Mouse (Mus musculus): ENCODE data around the gene Cdh23.

Gene Cdh23

DNA sequence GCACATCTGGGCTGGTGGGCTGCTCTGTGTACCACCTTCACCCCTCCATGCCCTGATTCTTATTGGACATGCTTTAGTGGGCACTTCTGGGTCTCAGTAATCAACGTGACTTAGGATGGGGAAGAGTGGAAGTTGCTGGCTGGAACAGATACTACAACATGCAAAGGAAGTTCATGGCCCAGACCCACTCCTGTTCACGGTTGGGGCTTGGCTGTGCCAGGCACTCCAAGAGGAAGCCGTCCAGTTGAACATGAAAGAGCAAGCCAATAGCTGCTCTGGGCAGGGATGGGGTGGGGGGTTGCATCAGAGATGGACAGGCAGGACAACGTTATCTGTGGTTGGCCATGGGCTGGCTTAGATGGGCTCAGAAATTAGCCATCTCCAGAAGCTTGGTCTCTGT is 328.4 kb downstream of the Cdh23 start:
- no peak for DNase-seq (ENCODE audit: low read depth, low spot score)

DNA sequence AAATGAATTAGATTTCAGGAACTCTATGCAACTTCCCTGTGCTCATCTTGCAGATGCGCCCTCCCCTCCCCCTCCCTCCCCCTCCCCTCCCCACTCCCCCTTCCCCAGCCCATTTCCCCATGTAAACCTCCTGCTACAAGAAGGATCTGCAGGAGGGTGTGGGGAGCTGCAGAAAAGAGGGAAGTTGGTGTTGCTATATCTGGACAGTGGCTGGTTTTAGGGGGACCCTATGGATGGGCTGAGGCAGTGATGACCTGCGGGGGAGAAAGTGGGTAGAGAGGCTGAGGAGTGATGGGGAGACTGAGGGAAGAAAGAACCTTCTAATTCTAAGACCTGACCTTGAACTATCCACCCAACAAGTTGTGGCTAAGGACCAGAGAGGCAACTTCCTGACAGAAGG is 329.1 kb downstream of the Cdh23 start:
- DNase-seq (ENCODE audit: low read depth, low spot score) = no peak

DNA sequence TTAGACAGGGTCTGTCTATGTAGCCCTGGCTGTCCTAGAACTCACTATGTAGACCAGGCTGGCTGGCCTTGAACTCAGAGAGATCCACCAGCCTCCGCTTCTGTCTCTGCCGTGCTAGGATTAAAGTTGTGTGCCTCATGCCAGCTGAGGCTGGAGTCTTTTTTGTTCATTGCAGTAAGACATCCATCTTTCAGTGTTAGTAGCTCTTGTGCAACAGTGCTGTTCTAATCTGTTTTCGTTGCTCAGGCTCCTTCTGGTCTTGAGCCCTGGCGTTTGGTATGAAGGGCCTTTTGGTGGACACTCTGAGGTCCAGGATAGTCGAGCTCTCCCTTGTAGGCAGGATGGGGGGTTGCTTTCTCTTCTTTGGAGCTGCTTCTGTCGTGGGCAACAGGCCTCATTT is 332.9 kb downstream of the Cdh23 start:
- DNase-seq (ENCODE audit: low read depth, low spot score) = no peak

DNA sequence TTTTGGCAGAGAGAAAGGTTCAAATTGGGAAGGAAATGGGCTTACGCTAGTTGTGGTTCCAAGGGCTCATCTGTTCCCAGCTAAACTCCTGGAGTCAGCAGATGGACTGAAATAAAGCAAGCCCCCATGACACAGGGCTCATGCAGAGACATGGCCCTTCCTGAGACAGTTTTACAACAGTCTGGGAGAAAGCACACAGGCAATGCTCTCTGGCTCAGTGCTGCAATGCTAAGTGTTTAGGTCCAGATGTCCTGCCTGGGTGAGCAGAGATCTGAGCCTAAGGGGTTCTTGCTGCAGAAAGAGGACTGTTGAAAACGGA is 334.0 kb downstream of the Cdh23 start:
- no peak for DNase-seq (ENCODE audit: low read depth, low spot score)

DNA sequence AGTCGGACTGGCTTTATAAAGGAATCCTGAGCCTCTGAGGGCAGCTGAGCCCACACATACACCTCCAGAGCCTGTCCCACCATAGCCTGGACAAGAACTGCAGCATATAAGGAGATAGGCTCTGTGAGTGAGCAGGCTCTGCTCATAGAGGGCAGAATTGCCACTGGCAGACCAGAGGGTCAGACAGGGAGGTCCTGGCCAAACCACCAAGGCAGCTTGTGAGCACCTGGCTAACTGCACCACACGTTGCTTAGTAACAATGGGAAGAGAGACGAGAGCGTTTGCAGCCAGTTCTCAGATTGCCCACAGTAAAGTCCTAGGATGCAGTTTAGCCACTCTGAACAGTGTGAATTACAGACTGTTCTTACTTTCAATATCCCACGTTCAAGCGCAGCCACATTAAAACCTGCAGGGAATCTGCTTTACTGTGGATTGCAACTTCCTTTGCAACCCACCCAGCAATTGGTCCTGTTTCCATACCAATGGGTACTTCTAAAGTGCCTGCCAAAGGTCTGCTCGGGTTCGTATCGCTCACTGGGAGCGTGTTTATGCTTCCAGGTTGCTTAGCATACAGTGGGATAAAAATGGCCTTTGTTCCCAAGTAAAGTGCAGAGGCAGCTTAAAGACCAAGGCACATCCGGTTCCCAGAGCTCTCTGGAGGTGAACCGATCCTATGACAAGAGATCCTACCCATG is 334.5 kb downstream of the Cdh23 start:
- no peak for DNase-seq (ENCODE audit: low read depth, low spot score)

DNA sequence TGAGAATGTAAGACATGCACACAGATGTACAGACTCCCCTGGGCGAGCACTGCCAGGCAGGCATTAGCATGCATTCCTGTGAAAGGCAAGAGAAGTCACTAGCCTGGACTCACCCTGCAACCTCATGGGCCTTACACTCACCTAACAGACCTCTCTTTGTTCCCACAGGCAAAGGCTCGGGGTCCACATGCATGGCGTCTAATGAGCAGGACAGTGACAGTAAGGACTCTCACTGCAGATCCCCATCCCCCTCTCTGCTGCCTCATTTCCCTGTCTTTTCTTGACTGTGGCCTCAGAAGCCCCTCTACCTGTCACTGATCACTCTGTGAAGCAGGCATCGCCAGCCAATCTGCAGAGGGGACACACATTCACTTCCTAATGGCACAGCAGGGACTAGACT is 337.5 kb downstream of the Cdh23 start:
- no peak for DNase-seq (ENCODE audit: low read depth, low spot score)

DNA sequence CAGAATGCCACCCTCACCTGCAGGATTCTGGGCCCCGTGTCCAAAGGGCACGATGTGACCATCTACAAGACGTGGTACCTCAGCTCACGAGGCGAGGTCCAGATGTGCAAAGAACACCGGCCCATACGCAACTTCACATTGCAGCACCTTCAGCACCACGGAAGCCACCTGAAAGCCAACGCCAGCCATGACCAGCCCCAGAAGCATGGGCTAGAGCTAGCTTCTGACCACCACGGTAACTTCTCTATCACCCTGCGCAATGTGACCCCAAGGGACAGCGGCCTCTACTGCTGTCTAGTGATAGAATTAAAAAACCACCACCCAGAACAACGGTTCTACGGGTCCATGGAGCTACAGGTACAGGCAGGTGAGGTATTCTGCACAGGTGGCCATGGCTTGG is 338.4 kb downstream of the Cdh23 start:
- DNase-seq (ENCODE audit: low read depth, low spot score) = no peak

DNA sequence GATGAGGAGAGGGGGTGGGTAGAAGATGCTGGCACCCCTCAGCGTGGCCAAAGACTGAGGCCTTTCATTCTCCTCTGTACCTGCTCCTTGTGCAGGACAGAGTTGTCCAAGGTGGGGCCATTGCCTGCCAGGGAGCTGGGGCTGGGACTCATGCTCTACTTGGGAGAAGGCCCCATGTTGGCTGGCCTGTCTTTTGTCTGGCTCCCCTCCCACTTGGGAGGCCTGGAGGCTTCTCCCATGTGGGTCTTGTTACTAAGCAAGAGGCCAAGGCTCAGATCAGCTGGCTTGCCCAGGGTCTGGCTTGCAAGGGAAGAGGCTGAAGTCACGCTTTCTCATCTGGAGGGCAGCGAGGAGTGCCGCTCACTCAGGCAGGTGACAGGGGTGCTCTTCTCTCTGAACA is 338.8 kb downstream of the Cdh23 start:
- DNase-seq (ENCODE audit: low read depth, low spot score) = no peak

DNA sequence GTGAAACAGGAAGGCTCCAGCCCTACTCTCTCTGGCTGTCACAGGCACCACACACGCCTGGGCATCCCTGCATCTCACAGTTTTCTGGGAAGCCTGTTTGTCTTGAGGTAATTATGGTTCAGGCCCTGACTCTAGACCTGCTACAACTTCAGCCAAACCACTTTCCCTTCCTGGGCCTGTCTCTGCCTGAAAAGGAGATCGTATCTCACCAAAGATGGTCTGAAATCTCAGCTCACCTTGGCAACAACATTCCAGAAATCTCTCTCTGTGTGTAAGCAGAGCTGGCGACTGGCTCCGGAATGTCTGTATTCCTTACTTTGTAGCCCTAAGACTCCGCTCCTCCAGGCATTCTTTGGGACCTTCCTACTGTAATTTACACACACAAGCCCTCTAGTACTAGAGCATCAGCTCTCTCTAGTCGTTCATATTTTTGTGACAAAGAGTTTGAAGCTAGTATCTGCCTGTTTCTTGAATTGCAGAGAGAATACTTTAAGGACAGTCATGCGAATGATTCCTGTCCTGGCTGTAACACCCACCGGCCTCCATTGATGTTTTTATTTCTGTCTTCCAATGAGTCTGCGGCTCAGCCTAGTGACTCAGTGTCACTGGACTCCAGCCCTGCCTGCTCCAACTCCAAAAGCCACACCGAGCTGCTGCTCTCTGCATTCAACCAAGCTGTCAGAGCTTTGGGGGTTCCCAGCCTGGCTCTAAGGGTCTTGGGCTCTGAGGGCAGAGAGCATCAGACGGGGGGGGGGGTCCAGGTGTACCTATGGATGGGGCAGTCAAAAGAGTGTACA is 341.2 kb downstream of the Cdh23 start:
- DNase-seq (ENCODE audit: low read depth, low spot score) = no peak

DNA sequence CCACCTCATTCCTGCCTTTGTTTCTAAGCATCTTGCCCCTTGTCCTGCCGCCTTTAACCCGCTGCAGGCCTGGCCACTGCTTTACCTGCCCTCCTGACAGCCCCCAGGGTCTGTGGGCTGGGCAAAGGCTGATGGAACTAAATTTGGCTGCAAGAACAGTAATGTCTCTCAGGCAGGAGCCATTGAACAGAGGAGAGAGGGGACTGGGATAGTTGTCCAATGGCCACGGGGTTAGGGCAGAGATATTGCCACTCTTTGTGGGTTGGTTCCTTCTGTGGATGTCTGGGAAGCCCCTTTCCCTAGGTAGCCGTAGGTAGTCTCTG is 342.3 kb downstream of the Cdh23 start:
- no peak for DNase-seq (ENCODE audit: low read depth, low spot score)

DNA sequence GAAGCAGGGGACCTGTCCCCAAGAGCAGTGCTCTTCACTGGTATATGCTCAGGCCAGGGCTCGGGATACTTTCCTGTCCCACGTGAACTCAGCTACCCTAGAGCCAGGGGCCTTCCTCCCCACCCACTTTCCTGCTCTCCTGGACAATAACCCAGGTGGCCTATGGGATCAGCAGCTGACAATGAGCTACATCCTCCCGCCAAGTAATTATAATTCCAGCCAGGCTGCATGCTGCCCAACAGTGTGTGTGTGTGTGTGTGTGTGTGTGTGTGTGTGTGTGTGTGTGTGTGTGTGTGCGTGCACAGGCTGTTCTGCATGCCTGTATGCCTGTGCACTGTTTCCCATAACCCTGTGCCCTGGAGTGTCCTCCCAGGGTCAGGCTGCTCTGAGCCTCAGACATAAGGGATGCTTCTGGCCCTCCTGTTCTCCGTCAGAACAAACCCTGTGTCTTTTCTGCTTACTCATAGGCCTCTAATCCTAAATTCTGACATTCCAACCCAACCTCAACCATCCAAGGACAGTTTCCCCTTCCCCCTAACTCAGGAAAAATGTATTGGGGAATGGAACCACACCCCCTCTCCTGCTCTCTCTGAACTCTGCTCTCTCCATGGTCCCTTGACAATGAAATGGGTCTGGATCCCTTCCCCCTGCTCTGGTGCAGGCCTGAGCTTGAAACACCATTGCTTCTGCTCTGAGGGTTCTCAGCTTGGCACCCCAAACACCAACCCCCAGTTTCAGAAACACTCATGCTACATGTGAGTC is 342.9 kb downstream of the Cdh23 start:
- no peak for DNase-seq (ENCODE audit: low read depth, low spot score)

DNA sequence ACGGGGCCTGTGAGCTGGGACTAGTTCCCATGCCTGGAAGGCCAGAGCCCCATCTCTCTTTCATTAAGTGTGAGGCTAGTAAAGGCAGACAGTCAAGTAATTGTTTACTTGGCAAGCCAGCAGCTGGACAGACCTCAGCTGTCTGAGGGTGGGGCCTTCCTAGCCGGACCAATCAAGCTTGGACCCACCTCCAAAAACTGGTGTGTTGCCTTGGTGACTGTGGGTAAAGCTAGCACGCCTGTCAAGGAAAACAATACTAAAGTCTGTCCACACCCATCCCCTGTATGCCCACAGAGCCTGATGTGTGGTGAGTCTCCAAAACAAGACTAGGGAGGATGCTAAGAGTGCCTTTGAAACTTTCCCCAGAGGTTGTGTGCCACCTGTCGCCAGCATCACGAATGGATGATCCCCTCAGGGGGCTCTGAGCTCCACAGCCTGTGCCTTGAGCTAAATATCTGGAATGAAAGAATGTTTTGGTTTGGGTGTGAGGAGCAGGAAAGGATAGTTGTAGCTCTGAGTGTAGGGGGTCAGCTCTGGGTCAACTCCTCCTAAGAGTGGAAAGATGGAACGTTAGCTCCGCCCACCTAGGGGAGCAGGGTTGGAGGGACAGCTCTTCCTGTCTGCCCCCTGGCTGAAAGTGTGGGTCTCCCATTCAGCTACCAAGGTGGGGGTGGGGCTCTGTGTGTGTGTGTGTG is 344.4 kb downstream of the Cdh23 start:
- DNase-seq (ENCODE audit: low read depth, low spot score) = peak; percentile 89

DNA sequence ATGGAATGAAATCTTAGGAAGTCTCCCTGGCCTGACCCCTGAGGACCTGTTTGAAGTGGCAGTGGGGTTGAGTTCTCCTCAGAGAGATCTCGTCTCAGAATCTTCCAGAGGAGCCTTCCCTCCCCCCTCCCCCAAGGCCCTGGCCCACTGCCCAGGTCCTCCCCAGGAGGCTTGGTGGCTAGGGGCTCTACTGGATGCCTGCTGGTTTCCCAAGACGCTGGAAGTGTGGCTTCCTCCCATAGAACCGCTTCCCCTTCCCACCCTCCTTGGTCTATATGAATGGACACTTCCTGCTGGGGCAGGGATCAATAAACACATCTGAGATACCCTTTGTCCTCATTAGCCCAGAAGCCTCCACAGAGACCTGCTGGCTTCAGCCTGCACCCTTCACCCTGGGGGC is 345.0 kb downstream of the Cdh23 start:
- peak; percentile 41 for DNase-seq (ENCODE audit: low read depth, low spot score)

DNA sequence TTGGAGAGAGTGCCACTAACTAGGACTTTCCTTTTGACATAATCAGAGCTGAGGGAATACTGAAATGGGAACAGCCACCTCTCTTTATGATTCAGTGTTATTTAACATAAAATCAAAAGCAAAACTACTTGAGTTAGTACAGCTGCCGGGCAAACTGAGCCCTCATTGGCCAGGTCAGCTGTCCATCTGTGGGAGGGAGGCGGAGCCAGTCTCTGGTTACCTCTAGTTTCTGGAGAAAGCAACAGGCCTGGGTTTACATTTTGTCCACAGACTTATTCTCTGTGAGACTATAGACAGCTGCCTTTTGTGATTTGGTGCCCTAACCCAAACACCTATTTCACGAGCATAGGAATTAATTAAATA is 345.5 kb downstream of the Cdh23 start:
- DNase-seq (ENCODE audit: low read depth, low spot score) = peak; percentile 94

DNA sequence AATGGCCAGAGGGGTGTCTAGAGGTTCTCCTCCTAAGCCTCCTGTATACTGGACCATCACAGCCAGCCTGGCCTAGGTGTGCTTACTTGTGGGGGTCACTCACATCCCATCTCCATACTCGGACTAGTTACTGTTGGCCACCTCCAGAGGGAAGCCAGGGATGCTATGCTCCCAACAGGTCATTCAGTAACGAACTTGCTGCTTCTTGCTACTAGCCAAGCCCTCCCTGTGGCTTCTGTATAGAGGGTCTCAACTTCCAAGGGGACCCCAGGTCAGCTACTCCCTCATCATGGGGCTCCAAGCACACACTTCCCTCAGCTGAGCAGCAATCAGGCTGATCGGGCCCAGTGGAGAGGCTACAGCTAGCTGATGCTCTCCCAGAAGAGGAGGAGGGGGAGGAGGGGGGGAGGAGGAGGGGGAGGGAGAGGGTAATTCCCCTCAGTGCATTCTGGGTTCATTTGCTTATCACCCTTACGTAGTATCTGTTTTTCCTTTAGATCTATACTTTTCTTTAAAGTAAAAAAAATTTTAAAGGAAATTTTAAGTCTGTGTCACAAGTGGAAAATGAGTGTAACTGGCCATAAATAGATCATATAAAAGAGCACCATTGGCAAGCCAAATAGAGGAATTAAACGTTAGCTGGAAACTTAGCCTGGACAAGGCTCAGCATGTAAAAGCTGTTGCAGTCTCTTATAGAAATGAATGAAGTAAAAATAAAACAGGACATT is 346.0 kb downstream of the Cdh23 start:
- peak; percentile 81 for DNase-seq (ENCODE audit: low read depth, low spot score)

DNA sequence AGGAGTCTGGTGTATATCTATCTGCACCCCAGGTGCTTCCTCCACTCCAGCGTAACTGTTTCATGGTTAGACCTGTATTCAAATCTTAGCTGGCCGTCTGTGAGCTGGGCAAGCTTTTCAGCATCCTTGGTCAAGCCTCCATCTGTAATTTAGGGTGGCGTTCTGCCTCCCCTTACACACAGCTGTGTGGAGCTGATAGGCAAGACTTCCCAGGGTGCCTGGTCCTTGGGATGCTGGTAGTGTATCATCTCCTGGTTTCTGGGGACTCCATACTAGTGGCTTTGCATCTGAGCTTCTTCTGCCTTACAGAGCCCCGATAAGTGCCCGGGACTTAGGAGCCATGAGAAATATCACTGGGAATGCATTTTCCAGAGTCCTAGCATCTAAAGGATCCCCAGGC is 346.6 kb downstream of the Cdh23 start:
- DNase-seq (ENCODE audit: low read depth, low spot score) = no peak

DNA sequence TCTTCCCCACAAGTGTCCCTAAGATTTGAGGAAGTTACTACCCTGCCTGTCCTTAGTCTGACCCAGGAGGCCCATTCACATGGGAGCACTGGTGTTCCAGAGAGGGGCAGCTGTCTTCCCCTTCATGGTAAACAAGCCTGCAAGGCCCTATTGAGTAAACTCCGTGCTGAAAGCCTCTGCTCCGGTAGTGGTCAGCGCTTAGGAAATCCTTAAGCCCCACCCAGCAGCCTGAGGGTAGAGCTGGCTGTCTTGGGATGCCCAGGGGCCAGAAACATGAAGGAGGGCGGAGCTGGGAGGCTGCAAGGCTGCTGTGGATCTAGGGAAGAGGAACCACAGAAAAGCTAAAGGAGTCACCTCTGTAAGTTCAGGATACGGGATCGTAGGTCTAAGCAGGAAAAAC is 347.2 kb downstream of the Cdh23 start:
- DNase-seq (ENCODE audit: low read depth, low spot score) = no peak

DNA sequence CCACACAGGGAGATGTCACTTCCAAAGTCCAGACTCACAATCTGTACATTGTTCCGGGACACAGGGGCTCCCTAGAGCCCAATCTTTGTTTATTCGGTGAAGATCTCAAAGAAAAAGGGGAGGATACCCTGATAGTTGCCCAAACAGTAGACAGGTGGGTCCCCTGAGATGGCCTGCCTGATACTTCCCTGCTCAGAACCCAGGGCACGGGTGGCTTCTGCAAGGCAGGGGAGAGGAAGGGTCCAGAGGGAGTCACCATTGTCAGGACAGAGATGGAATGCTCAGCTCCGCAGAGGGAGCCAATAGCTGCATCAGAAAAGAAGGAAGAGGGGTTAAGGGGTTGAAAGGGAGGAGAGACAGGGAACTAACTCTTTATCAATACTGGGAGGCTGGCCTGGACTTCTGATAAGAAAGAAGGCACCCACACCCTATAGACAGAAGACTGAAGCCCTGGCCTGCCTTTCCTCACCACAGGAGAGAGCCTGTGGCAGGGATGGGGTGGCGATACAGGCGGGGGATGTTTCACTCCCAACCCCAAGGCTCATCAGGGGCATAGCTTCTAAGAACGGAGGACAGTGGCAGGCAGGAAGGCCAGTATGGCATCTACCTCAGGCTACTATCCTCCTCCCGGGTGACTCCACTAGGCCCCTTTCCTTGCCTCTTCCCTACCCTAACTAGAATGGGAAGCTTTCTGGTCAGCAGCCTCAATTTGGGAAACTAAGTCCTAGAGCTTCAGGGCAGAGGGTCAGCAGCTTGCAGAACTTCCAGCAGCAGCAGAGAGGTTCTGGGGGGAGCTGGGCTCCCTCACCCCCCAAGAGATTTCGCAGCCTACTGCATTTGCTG is 348.3 kb downstream of the Cdh23 start:
- DNase-seq (ENCODE audit: low read depth, low spot score) = peak; percentile 29

DNA sequence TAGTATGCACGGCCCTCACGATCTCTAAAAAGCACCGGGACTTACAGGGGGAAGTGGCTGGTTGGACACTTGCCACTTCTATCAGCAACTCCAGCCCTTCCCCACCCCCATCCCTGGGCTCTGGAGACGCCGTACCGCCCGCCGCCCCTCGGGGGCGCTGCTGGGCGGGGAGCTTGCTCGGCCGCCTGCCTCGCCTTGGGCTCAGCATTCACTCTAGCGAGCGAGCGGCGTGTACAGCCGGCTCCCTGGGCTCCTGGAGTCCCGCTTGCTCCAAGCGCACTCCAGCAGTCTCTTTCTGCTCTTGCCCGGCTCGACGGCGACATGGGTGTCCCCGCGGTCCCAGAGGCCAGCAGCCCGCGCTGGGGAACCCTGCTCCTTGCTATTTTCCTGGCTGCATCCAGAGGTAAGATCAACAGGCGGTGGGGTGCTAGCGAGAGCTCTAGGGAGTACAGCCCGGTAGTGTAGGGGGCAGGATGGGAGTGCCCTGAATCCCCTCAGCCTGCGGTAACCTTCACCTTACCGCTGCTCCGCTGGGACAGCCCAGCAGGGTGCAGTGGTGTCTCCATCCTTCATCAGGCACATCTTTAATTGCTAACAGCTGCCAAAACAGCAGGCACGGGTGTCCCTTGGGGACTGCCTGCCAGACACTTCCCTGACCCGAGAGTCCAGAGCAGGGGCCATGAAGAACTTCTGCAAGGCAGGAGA is 349.4 kb downstream of the Cdh23 start, which contains the start of gene Vsir:
Gene Vsir, plus strand, starts transcription at position 151 of the 705 bp plus-strand sequence.
- DNase-seq (ENCODE audit: low read depth, low spot score) = peak; percentile 90

DNA sequence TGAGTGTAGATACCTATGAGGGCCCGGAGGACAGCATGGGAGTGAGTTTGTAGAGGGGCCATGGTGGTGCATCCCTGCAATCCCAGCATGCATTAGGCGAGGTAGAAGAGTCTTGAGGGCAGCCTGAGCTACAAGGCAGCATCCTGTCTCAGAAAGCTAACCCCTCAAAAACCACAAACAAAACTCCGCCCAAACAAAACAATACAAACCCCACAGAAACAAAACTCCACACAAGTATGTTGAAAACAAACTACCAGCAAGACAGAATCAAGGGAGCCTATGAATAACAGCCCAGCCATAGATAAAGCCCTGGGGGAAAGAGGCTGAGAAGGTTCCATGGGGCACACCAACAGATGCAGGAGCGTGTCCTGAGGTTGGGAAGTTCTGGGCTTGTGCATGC is 350.2 kb downstream of the Cdh23 start:
- peak; percentile 57 for DNase-seq (ENCODE audit: low read depth, low spot score)

Data from CD4-positive, CD25-positive, alpha-beta regulatory T cell, adult 2 months (primary cell).